Mouse (Mus musculus): ENCODE results near the gene Utp4. TPM values are rescaled to one million over a fixed set of nuclear protein-coding genes. Genes with fewer than 3 reads are reported as not detected.

Utp4 gene
- total and polyA plus RNA-seq, 3 experiments, result 80.6 to 202 (median 156) TPM

- no peaks in the 10 kb centered on the region for H3K79me2 ChIP-seq (replicated peaks; ENCODE audit: control insufficient read depth, extremely low read depth, insufficient read depth, poor library complexity, severe bottlenecking)
- H3K4me2 ChIP-seq (ENCODE audit: insufficient read depth, low read depth, poor library complexity, severe bottlenecking), result no peak overlapping the region
- dilution Hi-C loops (cut with MboI; ENCODE audit: extremely low pct_ligation_motif_present, extremely low pct_unique_long_range_greater_than_20kb, low sequenced_read_pairs), result no loop called here
- DNase-seq (ENCODE audit: extremely low read depth), result no peak
- H3K4me1 ChIP-seq (ENCODE audit: control insufficient read depth in 1 of 2, insufficient read depth in 2 of 2), result peaks cover 7 to 11% of the 10 kb centered on the region in 2 experiments; a peak in 2 of 4 replicates
- H3K9ac ChIP-seq (ENCODE audit: insufficient read depth, low read depth), result no peak overlapping the region
- H3K9me3 ChIP-seq (replicated peaks; ENCODE audit: low read length), result no peaks in the 10 kb centered on the region
- H3K36me3 ChIP-seq (replicated peaks in 1 of 2; ENCODE audit: control insufficient read depth in 1 of 2, insufficient read depth in 1 of 2, low read length in 1 of 2), result no peaks in the 10 kb centered on the region
- no peak for TF ChIP-seq MAZ (IDR thresholded peaks at IDR 0.05; ENCODE audit: low read depth, low read length)
- TF ChIP-seq JUN (IDR thresholded peaks at IDR 0.05; ENCODE audit: insufficient read depth, low read depth, low read length), result no peak
- no peaks in the 10 kb centered on the region for H3K27me3 ChIP-seq (replicated peaks)
- H3K27ac ChIP-seq (ENCODE audit: insufficient read depth, low read depth), result no peak overlapping the region
- no peak overlapping the region for H3K4me3 ChIP-seq (replicated peaks in 1 of 3; ENCODE audit: low read depth in 2 of 3, low read length in 2 of 3, poor library complexity in 1 of 3)
- in situ Hi-C loops (cut with MboI; ENCODE audit: low pct_ligation_motif_present, low pct_unique_long_range_greater_than_20kb, low sequenced_read_pairs), result no loop called here
These were observed 30.6 kb upstream of the Utp4 start for GRCm38 (mm10) chr8:106862845-106863244.

- H3K27me3 ChIP-seq (replicated peaks), result no peaks in the 10 kb centered on the region
- no peak for DNase-seq (ENCODE audit: extremely low read depth)
- peaks cover 7 to 11% of the 10 kb centered on the region in 2 experiments; a peak in 2 of 4 replicates for H3K4me1 ChIP-seq (ENCODE audit: control insufficient read depth in 1 of 2, insufficient read depth in 2 of 2)
- no peaks in the 10 kb centered on the region for H3K79me2 ChIP-seq (replicated peaks; ENCODE audit: control insufficient read depth, extremely low read depth, insufficient read depth, poor library complexity, severe bottlenecking)
- no peaks in the 10 kb centered on the region for H3K9me3 ChIP-seq (replicated peaks; ENCODE audit: low read length)
- H3K4me3 ChIP-seq (replicated peaks in 1 of 3; ENCODE audit: low read depth in 2 of 3, low read length in 2 of 3, poor library complexity in 1 of 3), result no peak overlapping the region
- H3K27ac ChIP-seq (ENCODE audit: insufficient read depth, low read depth), result no peak overlapping the region
- TF ChIP-seq ETS1 (conservative IDR thresholded peaks at IDR 0.05; ENCODE audit: low read depth, low read length), result no peak
- TF ChIP-seq JUND (conservative IDR thresholded peaks at IDR 0.05; ENCODE audit: low read depth, low read length), result no peak
- no peak for TF ChIP-seq RCOR1 (conservative IDR thresholded peaks at IDR 0.05; ENCODE audit: low read depth, low read length)
- TF ChIP-seq SMC3 (IDR thresholded peaks at IDR 0.05; ENCODE audit: low read depth, low read length), result no peak
- TF ChIP-seq KAT2A (IDR thresholded peaks at IDR 0.05; ENCODE audit: insufficient replicate concordance, low read length), result no peak
- TF ChIP-seq JUN (IDR thresholded peaks at IDR 0.05; ENCODE audit: insufficient read depth, low read depth, low read length), result no peak
- TF ChIP-seq RAD21 (IDR thresholded peaks at IDR 0.05; ENCODE audit: low read depth, low read length), result no peak
- TF ChIP-seq CTCF (conservative IDR thresholded peaks at IDR 0.05 in 1 of 2, IDR thresholded peaks at IDR 0.05 in 1 of 2; ENCODE audit: low read depth in 2 of 2, low read length in 2 of 2), result no peak
- TF ChIP-seq TBP (conservative IDR thresholded peaks at IDR 0.05; ENCODE audit: low read depth, low read length), result no peak
- TF ChIP-seq UBTF (IDR thresholded peaks at IDR 0.05; ENCODE audit: low read depth, low read length), result no peak
- TF ChIP-seq E2F4 (IDR thresholded peaks at IDR 0.05; ENCODE audit: insufficient replicate concordance, low read depth, low read length), result no peak
- TF ChIP-seq HCFC1 (IDR thresholded peaks at IDR 0.05; ENCODE audit: low read depth, low read length), result no peak
- no peak for TF ChIP-seq NRF1 (IDR thresholded peaks at IDR 0.05; ENCODE audit: low read depth, low read length)
- H3K36me3 ChIP-seq (replicated peaks in 1 of 2; ENCODE audit: control insufficient read depth in 1 of 2, insufficient read depth in 1 of 2, low read length in 1 of 2), result no peaks in the 10 kb centered on the region
- in situ Hi-C loops (cut with MboI; ENCODE audit: low pct_ligation_motif_present, low pct_unique_long_range_greater_than_20kb, low sequenced_read_pairs), result no loop called here
- no peak overlapping the region for H3K4me2 ChIP-seq (ENCODE audit: insufficient read depth, low read depth, poor library complexity, severe bottlenecking)
- dilution Hi-C loops (cut with MboI; ENCODE audit: extremely low pct_ligation_motif_present, extremely low pct_unique_long_range_greater_than_20kb, low sequenced_read_pairs), result no loop called here
- H3K9ac ChIP-seq (ENCODE audit: insufficient read depth, low read depth), result no peak overlapping the region
These were observed 28.1 kb upstream of the Utp4 start for GRCm38 (mm10) chr8:106865354-106865753.

Data from CH12.LX (cell line).